Mouse (Mus musculus): ENCODE measurements around the gene Cd247.
"Not testable (repeated sequence)": the region's sequence is repeated elsewhere in the genome, so short reads cannot be mapped to it uniquely, and the experiment has no call there.

Cd247 gene

DNA sequence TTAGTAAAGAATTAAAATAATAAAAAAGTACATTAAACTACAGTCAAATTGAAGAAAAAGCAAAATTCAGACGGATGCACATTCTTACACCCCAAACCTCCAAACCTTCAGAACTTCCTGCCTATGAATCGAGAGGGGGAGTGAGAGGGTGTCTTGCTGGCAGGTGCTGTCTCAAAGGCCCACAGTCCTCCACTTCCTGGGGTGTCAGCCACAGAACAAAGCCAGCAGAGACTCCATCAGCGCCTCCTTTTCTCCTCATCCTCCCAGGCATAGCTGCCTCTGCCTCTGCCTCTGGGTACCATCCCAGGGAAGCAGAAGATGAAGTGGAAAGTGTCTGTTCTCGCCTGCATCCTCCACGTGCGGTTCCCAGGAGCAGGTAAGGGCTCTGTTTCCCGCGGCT is at the start of gene Cd247:
Gene Cd247, plus strand, starts transcription at position 171 of the 400 bp plus-strand sequence.
- no peak for DNase-seq (ENCODE audit: low spot score in 2 of 2)

DNA sequence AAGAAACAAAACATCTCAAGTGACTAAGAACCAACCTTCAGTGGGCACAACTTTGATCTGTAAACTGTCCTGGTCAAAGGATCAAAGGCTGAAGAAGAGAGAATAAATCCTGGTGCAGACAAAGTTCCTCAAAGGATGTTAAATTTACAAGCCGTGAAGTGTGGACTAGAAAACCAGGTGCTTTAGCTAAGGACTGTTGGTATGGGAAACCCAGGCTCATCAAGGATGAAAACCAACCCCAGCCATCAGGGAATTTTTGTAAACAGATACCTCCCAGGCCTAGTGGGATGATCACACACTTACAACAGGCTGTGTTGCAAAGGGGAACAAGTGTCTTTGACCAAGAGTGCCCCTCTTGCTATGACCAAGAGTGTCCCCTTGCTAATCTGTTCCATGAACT is 49.5 kb upstream of the Cd247 start:
- no peak for DNase-seq (ENCODE audit: low spot score in 2 of 2)

DNA sequence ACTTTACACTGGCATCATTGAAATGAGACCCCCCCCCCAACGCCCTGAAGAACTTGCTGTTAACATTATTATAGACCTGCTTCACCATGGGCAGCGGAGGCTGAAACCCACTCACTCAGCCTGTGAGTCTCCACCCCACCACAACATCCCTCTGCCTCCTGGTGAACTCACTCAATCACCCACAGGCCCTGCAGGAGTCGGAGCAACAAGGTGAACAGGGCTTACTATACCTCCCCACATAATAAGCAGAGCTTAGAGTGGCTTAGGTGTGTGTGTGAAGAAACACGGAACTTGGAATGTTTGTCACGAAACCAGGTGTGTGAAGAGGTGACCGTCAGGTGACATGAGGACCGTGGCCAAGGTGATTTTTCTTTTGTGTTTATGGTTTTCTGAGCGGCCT is 46.5 kb upstream of the Cd247 start:
- DNase-seq (ENCODE audit: low spot score in 2 of 2): no peak

DNA sequence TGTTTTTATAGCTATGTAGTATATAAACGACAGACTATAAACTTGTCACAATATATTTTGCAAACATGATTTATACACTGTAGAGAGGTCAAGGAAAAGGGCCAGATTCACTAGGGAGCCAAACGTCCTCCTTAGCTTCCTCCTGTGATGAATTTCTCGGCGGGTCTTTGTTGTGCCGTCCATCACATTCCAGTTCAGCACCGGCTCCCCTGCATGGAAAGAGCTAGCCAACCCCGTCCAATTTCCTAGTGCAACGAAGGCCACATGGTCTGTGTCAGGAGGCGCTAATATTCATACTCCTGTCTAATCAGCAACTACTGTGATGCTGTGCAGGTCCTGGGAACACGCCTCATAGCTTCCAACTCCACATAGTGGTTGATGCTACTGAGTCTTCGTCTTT is 40.4 kb upstream of the Cd247 start:
- DNase-seq (ENCODE audit: low spot score in 2 of 2): no peak

DNA sequence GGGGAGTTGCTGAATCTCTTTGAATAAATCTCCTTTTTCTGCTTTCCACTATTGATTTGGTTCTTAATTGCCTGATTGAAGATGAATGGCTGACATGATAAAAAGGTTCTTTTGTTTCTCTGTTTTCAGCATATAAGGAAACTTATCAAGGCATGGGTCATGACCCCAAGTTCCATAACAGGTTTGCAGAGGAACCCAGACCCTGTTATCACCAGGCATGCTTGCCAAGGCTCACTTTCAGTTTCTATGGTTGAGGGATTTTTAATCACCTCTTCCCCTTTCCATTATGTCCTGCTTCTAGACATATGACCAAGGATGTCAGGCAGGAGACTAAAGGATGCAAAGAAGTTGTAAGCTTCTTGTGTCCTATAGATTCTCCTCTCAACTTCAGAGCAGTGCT is 37.3 kb upstream of the Cd247 start:
- DNase-seq (ENCODE audit: low spot score in 2 of 2): no peak

DNA sequence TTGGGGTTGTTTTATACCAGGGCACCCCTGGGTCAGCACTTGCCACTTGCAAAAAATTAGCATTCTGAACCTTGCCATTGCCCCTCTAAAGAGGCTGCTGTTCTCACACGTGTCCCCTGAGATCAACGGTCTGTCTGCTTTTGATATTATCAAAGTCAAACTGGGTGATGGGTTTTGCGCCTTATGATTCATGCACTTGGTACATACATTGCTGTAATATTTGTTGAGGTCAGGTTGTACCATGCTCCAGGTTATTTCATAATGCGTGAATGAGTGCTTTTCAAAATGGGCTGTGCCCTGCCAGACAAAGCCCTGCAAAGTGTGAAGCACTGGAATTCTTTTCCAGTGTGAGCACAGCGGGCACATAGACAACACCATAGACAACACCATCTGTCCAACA is 36.6 kb upstream of the Cd247 start:
- DNase-seq (ENCODE audit: low spot score in 2 of 2): no peak

DNA sequence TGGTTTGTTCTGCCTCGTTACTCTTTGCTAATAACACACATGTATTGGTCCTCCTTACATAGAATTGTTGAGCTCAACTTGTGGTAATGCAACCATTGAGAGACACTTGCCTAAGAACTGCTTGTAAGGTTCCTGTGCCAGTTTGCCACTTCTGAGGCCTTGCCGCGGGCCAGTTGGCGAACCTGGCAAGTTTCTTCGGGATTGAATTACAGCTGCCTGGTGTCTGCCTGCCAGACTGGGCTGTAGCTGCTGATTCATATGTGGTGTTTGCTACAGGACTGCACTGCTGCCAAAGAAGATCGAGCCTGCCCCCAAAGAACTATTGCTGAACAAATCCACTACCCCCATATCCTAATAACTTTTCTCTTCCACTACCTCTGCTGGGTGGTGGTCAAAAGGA is 34.3 kb upstream of the Cd247 start:
- no peak for DNase-seq (ENCODE audit: low spot score in 2 of 2)

DNA sequence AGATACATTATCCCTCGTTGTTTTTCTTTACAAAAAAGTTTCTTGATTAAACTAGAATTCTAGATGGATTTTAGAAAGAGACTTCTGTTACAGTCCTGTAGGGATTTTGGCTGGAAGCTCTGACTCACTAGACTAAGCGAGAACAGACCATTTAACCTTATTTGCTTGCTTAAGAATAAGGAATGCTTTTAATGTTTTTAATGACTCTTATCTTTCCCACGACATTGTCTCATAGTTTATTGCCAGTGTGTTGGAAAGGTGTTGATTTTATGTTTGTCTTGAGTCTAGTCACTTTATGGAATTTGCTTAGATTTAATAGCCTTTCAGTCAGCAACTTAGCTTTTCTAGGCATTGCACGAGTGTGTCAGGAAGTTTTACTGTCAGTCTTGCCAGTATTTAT is 33.3 kb upstream of the Cd247 start:
- DNase-seq (ENCODE audit: low spot score in 2 of 2): no peak

DNA sequence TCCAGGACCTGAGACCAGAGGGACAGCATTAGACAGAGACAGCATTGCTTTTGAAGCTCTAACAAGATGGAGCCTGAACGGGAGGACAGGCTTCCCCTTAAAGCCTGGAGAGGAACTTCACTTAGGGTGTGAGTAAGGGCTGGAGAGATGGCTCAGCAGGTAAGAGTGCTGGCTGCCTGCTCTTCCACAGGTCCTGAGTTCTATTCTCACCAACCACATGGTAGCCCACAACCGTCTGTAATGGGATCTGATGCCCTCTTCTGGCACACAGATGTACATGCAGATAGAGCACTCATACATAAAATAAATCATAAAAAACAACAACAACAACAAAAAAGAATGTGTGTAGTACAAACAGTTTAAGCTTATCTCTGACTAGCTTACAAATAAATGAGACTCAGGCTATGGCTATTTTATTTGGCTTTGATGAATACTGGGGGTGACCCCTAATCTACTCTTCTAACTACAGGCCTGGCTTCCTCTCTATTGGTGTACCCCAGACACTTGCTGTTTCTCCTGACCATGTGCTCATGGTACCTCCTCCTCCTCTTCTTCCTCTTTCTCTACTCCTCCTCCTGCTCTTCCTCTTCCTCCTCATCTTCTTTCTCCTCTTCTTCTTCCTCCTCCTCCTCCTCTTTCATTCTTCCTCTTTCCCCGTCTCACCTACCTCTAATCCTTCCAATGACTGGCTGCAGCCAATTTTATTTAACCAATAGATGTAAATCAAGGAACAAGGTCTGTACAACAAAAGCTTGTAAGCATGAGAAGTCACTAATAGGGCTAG is 26.8 kb upstream of the Cd247 start:
- DNase-seq (ENCODE audit: low spot score in 2 of 2): no peak

DNA sequence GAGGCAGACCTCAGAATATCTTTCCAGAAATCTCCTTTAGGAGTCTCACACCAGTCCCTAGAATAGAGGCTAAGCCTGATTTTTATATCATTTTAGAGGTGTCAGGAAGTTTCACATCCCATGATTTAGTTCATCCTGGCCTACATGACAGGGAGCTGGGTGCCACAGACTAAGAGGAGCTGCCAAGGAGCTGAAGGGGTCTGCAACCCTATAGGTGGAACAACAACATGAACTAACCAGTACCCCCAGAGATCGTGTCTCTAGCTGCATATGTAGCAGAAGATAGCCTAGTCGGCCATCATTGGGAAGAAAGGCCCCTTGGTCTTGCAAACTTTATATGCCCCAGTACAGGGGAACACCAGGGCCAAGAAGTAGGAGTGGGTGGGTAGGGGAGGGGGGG is 26.0 kb upstream of the Cd247 start:
- not testable (repeated sequence) for DNase-seq (ENCODE audit: low spot score in 2 of 2)

DNA sequence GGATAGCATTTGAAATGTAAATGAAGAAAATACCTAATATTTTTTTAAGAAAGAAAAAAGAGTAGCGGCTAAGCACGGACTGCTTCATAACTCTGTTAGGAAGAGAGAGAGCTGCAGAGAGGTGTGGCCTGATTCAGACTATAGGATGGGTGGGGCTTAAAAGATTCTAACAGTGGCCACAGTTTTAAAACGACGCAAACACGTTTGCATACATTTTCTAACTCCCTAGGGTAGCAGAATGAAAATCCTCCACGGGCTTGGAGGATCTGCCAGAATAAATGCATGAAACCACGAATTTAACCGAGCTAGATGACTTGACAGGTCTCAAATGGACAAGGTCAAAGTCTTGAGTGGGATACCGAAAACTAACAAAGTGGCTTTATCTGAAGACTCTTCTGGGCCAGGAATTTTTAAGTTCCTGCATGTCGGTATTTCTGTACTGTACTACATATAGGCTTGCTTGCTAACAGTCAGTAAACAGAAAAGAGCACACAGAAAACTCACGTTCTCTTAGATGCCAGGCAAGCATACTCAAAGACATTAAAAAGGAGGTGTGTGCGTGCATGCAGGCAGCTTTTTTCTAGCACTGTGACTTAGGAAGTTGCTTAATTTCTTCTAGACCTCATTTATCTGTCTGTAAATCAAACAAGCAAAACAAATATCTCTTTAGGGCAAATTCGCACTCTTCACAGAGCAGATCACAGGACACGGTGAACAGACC is 25.4 kb upstream of the Cd247 start:
- no peak for DNase-seq (ENCODE audit: low spot score in 2 of 2)

DNA sequence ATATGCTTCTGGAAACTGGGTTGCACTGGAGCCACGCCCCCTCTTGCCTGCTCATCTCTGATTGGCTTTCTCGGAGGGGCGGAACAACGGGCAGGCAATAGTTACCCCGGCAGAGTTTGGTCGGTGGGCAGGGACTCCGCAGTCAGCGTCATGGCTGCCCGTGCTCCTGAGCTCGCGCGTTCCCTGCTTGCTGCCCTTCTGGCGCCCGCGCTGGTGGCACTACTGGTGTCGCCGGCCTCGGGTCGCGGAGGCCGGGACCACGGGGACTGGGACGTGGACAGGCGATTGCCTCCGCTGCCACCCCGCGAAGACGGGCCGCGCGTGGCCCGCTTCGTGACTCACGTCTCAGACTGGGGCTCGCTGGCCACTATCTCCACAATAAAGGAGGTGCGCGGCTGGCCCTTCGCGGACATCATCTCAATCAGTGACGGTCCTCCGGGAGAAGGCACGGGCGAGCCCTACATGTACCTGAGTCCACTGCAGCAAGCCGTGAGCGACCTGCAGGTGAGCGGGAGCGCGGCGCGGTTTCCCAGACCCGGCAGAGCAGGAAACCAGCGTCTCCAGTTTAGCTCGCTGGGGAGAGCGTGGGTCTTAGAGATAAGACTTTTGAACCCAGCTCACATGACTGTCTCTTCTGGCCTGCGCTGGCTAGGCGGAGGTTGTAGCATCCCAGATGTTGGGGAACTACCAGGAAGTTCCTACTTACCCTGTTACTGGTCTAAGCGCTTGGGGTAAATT is 24.7 kb upstream of the Cd247 start, which contains the start of gene Creg1:
Gene Creg1, plus strand, starts transcription at position 112 of the 738 bp plus-strand sequence.
- peak; percentile 77 to 87 for DNase-seq (ENCODE audit: low spot score in 2 of 2)

DNA sequence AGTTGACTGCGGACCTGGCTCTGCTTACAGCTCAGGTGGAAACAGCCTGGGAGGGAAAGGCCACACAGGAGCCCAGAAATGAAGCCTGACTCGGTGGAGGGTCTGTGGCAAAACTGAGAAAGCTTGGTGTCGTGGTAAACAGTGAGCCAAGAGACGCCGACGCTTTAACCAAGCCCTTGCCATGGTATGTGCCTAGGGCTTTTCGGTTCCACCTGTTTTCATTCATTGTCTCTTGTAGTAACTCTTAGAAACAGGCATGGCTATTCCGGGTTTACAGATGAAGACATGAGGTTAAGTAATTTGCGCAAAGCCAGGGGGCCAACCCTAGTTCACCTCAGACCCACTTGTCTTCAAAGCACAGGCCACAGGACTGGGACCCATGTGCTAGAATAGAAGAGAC is 23.9 kb upstream of the Cd247 start:
- no peak for DNase-seq (ENCODE audit: low spot score in 2 of 2)

DNA sequence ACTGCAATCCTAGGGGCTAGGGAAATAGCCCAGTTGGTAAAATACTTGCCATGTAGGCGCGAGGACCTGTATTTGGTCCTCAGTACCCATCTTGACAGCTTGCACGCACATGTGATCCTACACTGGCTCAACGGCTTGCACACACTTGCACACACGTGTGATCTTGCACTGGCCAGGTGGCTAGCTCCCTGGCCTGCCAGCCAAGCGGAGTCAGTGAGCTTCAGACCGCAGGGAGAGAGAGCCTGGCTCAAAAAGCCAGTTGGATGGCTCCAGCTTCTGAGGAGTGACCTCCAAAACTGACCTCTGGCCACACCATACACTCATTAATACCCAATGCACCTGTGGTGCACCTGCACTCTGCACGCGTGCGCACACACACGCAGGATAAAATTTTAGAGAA is 23.4 kb upstream of the Cd247 start:
- no peak for DNase-seq (ENCODE audit: low spot score in 2 of 2)

DNA sequence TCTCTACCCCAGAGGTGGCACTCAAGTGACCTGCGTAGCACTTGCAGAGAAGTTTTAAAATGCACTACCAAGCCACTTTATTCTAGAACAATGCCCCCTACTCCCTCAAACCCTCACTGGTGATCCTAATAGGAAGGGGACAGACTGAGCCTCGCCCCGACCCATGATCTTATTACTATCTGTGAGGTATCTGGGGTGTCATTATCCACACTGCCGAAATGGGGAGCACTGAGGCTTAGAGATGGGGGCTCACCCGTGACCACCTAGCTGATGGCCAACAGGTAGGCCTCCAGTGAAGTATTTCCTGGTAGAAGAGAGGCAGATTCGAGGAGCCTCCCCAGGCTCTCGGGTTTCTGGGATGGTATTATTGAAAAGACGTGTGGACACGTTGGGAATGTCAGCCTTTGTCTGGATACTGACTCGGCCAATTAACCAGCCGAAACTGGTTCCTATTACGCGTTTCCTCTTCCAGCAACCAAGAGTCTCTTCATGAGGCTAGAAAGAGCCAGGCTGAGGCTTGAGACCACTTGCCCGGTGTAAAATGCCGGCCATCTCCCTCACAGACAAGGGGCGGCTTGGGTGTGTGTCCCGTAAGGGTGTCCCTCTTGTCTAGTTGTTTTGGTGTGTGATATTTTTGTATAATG is 22.7 kb upstream of the Cd247 start:
- DNase-seq (ENCODE audit: low spot score in 2 of 2): no peak

DNA sequence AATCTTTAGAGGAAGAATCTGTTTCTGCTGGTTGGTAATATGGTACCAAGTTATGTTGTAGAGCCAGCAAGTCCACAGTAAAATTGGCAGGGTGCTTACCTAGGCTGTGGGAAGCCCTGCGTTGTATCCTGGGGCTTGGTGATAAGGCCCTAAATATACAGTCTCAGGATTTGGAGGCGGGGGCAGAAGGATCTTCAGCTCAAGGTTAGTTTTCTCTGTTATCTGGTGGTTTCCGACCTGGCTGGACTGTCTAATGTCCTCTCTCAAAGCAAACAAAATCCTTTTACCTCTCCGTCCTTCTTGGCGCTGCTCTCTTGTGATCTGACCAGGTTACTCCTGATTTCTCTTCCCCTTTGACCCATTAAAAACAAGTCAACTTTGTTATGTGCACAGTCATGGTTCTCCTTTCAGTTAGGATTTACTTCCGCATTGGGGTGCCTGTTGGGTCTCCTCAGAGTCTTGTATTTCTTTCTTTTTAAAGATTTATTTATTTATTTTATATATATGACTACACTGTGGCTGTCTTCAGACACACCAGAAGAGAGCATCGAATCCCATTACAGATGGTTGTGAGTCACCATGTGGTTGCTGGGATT is 22.1 kb upstream of the Cd247 start:
- no peak for DNase-seq (ENCODE audit: low spot score in 2 of 2)

DNA sequence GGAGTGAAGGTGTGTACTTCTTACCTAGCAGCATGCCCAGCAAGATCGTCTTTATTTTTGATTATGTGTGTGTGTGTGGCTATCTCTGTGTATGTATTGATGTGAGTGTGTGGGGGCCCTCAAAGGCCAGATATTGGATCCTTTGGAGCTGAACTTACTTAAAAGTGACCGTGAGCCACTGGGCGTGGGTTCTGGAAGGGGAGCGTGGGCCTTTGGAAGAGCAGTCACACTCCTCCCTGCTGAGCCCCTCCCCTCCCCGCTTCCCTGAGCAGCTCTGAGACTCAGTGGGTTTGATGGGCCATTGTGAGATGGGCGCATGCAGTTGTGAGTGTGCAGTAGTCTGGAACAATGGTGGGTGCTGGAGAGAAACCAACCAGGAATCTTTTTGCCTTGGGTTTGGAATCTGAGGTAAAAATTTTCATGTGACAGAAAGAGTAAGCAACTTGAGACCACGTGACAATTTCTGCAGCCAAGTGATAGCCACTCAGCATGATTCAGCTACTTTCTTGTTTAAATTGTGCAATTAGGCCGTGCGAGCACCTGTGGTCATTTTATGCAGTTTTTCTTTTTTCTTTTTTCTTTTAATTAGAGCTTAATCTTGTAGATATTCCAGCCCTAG is 19.5 kb upstream of the Cd247 start:
- no peak for DNase-seq (ENCODE audit: low spot score in 2 of 2)

DNA sequence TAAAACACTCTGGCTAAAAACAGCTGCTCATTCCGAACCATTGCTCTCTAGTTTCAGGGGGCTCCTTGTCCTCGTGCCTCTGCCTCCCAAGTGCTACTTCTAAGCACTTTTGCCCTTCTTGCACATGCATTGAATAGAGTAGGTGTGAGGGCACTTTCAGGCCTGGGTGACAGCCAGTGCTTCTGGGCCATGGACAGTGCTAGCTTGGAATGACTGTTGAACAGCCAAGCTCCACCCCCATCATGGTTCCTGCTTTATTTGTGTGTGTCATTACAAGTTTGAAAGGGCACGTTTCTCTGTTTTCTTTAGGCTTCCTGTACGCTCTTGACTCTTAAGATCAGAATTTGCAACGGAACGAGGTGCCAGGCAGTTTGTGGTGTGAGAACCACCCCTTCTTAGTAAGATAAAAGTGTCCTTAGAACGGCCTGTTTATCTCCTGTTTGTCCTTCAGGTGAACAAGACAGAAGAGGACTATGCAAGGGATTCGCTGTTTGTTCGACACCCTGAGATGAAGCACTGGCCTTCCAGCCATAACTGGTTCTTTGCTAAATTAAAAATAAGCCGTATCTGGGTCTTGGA is 18.2 kb upstream of the Cd247 start:
- DNase-seq (ENCODE audit: low spot score in 2 of 2): no peak

DNA sequence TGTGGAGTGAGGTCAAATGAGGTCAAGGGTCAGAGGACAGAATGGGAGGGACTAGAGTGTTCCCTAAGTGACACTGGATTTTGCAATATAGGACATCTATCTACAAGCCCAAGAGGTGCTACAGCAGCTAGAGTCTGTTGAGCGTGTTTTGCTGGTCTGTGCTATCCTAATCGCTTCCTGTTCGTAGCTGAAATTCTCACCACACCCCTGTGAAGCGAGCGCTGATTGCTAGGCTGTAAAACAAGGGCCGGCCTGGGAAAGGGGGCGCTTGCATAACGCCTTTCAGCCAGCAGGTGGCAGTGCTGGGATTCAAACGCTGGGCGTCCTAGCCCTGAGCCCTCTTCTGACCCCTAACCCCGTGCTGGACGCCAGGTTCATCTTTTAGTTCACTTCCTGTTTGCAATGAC is 17.0 kb upstream of the Cd247 start:
- peak; percentile 60 to 76 for DNase-seq (ENCODE audit: low spot score in 2 of 2)

DNA sequence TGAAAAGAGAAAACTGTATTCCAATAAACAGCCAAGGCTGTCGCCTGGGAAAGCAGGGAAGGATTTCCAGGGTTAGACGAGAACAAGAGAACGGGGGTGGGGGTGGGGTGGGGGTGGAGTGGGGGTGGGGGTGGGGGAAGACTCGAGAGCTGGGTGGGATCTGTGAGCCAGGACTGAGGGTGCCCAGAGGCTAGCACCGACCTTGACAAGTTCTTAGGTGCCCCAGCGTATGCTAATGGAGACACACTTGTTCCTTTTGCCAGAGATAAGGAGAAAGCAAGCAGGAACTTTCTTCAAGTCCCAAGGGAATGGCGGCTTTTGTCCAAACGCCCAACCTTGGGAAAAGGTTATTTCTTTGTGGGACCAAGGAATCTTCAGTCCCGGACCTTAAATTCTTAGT is 16.5 kb upstream of the Cd247 start:
- no peak for DNase-seq (ENCODE audit: low spot score in 2 of 2)
